Mouse (Mus musculus) thymus, adult 2 months (tissue): ENCODE data around the gene Cobl. TPM values are rescaled to one million over a fixed set of nuclear protein-coding genes. Genes with fewer than 3 reads are reported as not detected.

Experiments
- DNase-seq: peaks from one replicate; pipeline ENCODE4 v3.0.0; 2021
- H3K27ac ChIP-seq: fragments of 200-500 bp; 2 replicates; pipeline ENCODE4 v1.5.1; 2012; ENCODE audit warnings: low read length, control low read depth; ENCODE audit not compliant: control insufficient read depth, insufficient read depth
- H3K27me3 ChIP-seq: fragments of 200-500 bp; 2 replicates; pipeline ENCODE4 v1.6.1; 2012; ENCODE audit warnings: mild to moderate bottlenecking, low read length, moderate library complexity, mixed read lengths; ENCODE audit not compliant: control insufficient read depth, insufficient read depth
- H3K36me3 ChIP-seq: fragments of 200-500 bp; 2 replicates; pipeline ENCODE4 v1.6.1; 2012; ENCODE audit warnings: mild to moderate bottlenecking, low read length, moderate library complexity; ENCODE audit not compliant: control insufficient read depth, insufficient read depth
- H3K4me1 ChIP-seq: fragments of 200-500 bp; replicated peaks from 2 replicates; pipeline ENCODE4 v1.6.1; 2012; ENCODE audit warnings: low read length; ENCODE audit not compliant: control insufficient read depth, insufficient read depth
- H3K4me3 ChIP-seq: fragments of 200-500 bp; 2 replicates; pipeline ENCODE4 v1.5.1; 2012; ENCODE audit warnings: mild to moderate bottlenecking, low read length, control low read depth, moderate library complexity; ENCODE audit not compliant: control insufficient read depth, insufficient read depth
- CTCF ChIP-seq: fragments of 200-500 bp; IDR thresholded peaks from 2 replicates; pipeline ENCODE4 v1.5.1; 2012; ENCODE audit warnings: mild to moderate bottlenecking, control low read depth, low read length, moderate library complexity, borderline replicate concordance; ENCODE audit not compliant: control insufficient read depth, poor library complexity, insufficient read depth; ENCODE audit errors: extremely low read depth
- POLR2A ChIP-seq: fragments of 200-500 bp; IDR thresholded peaks from 2 replicates; pipeline ENCODE4 v1.6.1; 2012; ENCODE audit warnings: mild to moderate bottlenecking, low read length, control low read depth, moderate library complexity; ENCODE audit not compliant: control insufficient read depth, poor library complexity, insufficient read depth; ENCODE audit errors: extremely low read depth
- WGBS: fragments of 180-500 bp; shearing (Covaris S2); methylation state at CpG from one replicate; pipeline ENCODE4 v1.1.7; 2018; 5-methylcytosine and 5-hydroxymethylcytosine counted together
- polyA plus RNA-seq: library from polyadenylated mRNA; depleted of rRNA; stranded (reverse); fragments of >200 nt; gene quantifications from 2 replicates; pipeline ENCODE4 v1.2.3, GENCODE M21; 2012

Cobl gene
- polyA plus RNA-seq, 1 experiment = 3.6 TPM

- peak; percentile 11 for DNase-seq
- 47% methylated on average over 12 of the region's 12 CpGs for WGBS
Measured at GRCm38 (mm10) chr11:12373106-12374098, 91.4 kb downstream of the Cobl start.

DNA sequence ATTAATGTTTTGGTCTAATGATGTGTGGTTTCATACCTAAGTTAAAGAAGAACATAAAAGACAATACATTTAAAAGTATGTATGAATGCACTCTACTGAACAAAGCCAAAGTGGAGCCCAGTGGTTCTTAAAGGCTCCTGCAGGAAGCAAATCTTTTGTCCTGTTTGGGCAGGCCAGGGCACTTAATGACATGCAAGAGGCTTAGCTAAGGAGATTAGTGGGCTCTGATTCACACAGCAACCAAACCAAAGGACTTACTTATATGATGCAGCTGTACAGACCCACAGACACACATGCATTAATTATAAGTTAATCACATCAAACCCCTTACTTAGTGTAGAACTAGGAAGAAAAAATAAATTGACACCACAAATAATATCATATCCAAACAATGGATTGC is 93.8 kb downstream of the Cobl start:
- TF ChIP-seq POLR2A (no peak), CTCF (no peak)
- H3K27ac ChIP-seq = no peak overlapping the region
- no peaks in the 10 kb centered on the region for H3K4me1 ChIP-seq
- H3K4me3 ChIP-seq = no peak overlapping the region
- DNase-seq = no peak
- H3K27me3 ChIP-seq = no peaks in the 10 kb centered on the region
- H3K36me3 ChIP-seq = no peaks in the 10 kb centered on the region

More at GRCm38 (mm10) chr11:12373106-12374098, 91.4 kb downstream of the Cobl start:
- no peak overlapping the region; the same call in 1 of the 2 replicates for H3K27ac ChIP-seq
- no peaks in the 10 kb centered on the region for H3K4me1 ChIP-seq
- H3K4me3 ChIP-seq = no peak overlapping the region
- no peaks in the 10 kb centered on the region for H3K36me3 ChIP-seq
- H3K27me3 ChIP-seq = no peaks in the 10 kb centered on the region
- TF ChIP-seq POLR2A = no peak
- TF ChIP-seq CTCF = no peak

GRCm38 (mm10) chr11:12367426-12368178 is 97.2 kb downstream of the Cobl start:
- TF ChIP-seq POLR2A = no peak
- TF ChIP-seq CTCF = no peak
- DNase-seq = no peak

GRCm38 (mm10) chr11:12359336-12360000 is 105.3 kb downstream of the Cobl start:
- Histone ChIP-seq H3K4me1 (no peaks in the 10 kb centered on the region), H3K36me3 (no peaks in the 10 kb centered on the region), H3K4me3 (no peak overlapping the region), H3K27ac (no peak overlapping the region), H3K27me3 (no peaks in the 10 kb centered on the region)
- WGBS = 37% methylated on average over 2 of the region's 2 CpGs
- no peak for TF ChIP-seq POLR2A
- no peak for TF ChIP-seq CTCF
- DNase-seq = no peak

More at GRCm38 (mm10) chr11:12367426-12368178, 97.2 kb downstream of the Cobl start:
- 47% methylated on average over 5 of the region's 5 CpGs for WGBS
- Histone ChIP-seq H3K27ac (no peak overlapping the region), H3K27me3 (no peaks in the 10 kb centered on the region), H3K4me3 (no peak overlapping the region), H3K4me1 (no peaks in the 10 kb centered on the region), H3K36me3 (no peaks in the 10 kb centered on the region)

- Histone ChIP-seq H3K4me3 (no peak overlapping the region), H3K4me1 (no peaks in the 10 kb centered on the region), H3K36me3 (no peaks in the 10 kb centered on the region), H3K27me3 (no peaks in the 10 kb centered on the region), H3K27ac (no peak overlapping the region)
- 75% methylated on average over 4 of the region's 4 CpGs for WGBS
- no peak for TF ChIP-seq POLR2A
- TF ChIP-seq CTCF = no peak
- no peak for DNase-seq
Measured at GRCm38 (mm10) chr11:12358602-12359001, 106.2 kb downstream of the Cobl start.

- H3K4me1 ChIP-seq = no peaks in the 10 kb centered on the region
- TF ChIP-seq CTCF = no peak
- no peak for TF ChIP-seq POLR2A
- no peak overlapping the region for H3K27ac ChIP-seq
- no peaks in the 10 kb centered on the region for H3K27me3 ChIP-seq
- no peaks in the 10 kb centered on the region for H3K36me3 ChIP-seq
- DNase-seq = no peak
- H3K4me3 ChIP-seq = no peak overlapping the region
- 70% methylated on average over 3 of the region's 3 CpGs for WGBS
Measured at GRCm38 (mm10) chr11:12355681-12356080, 109.1 kb downstream of the Cobl start.
